Mouse (Mus musculus) bone marrow macrophage, adult 2 months (primary cell): Measurements from ENCODE around the gene Sf3b6. TPM values are rescaled to one million over a fixed set of nuclear protein-coding genes. Genes with fewer than 3 reads are reported as not detected.
A peak's percentile ranks its signal among the peaks of the same experiment; 100 is the strongest.

ENCODE experiments used
- H3K27ac ChIP-seq: 2 replicates; pipeline ENCODE4 v1.5.1; 2012; ENCODE audit warnings: low read depth, low read length; ENCODE audit not compliant: insufficient read depth
- H3K4me1 ChIP-seq: 2 replicates; pipeline ENCODE4 v1.6.1; 2012; ENCODE audit warnings: low read length; ENCODE audit not compliant: control insufficient read depth, insufficient read depth
- H3K4me3 ChIP-seq: 2 replicates; pipeline ENCODE4 v1.5.1; 2012; ENCODE audit warnings: mild to moderate bottlenecking, low read length, moderate library complexity; ENCODE audit not compliant: insufficient read depth
- CTCF ChIP-seq: IDR thresholded peaks from 2 replicates; pipeline ENCODE4 v1.5.1; 2012; ENCODE audit warnings: low read depth, mild to moderate bottlenecking, low read length, moderate library complexity
- POLR2A ChIP-seq: IDR thresholded peaks from 2 replicates; pipeline ENCODE4 v1.6.1; 2012; ENCODE audit warnings: mild to moderate bottlenecking, low read depth, low read length, borderline replicate concordance
- polyA plus RNA-seq: library from polyadenylated mRNA; stranded (reverse); fragments of >200 nt; gene quantifications from 2 replicates; pipeline ENCODE4 v1.2.4, GENCODE M21; 2012; ENCODE audit not compliant: missing spikeins, insufficient read depth, insufficient read length

Gene Sf3b6
- polyA plus RNA-seq, 1 experiment, result 178 TPM

GRCm38 (mm10) chr12:4840741-4841140, 23.4 kb downstream of the Sf3b6 start:
- peak overlapping the region; percentile 54 for H3K27ac ChIP-seq
- H3K4me1 ChIP-seq, result peaks cover 19% of the 10 kb centered on the region

GRCm38 (mm10) chr12:4841392-4841887, 24.1 kb downstream of the Sf3b6 start, which contains the start of gene Fkbp1b:
Gene Fkbp1b (minus strand): TSS chr12:4841591.
- Histone ChIP-seq H3K27ac (peak within 1 kb of the TSS; percentile 54), H3K4me1 (peaks cover 19% of the 10 kb centered on the region), H3K4me3 (peak within 1 kb of the TSS; percentile 83)
- no peak for TF ChIP-seq POLR2A

More at GRCm38 (mm10) chr12:4840741-4841140, 23.4 kb downstream of the Sf3b6 start:
- H3K4me3 ChIP-seq, result peak overlapping the region; percentile 83
- TF ChIP-seq POLR2A, result no peak
- TF ChIP-seq CTCF, result no peak

GRCm38 (mm10) chr12:4842456-4842855, 25.1 kb downstream of the Sf3b6 start:
- Histone ChIP-seq H3K4me3 (no peak overlapping the region), H3K4me1 (peaks cover 16% of the 10 kb centered on the region), H3K27ac (no peak overlapping the region)
- no peak for TF ChIP-seq CTCF
- TF ChIP-seq POLR2A, result no peak

GRCm38 (mm10) chr12:4842890-4843597, 25.7 kb downstream of the Sf3b6 start, which contains the start of gene Wdcp:
Gene Wdcp (plus strand): TSS chr12:4843303.
- Histone ChIP-seq H3K4me3 (peak within 1 kb of the TSS; percentile 99), H3K27ac (peak within 1 kb of the TSS; percentile 56), H3K4me1 (peaks cover 16% of the 10 kb centered on the region)
- no peak for TF ChIP-seq POLR2A
- TF ChIP-seq CTCF, result no peak

GRCm38 (mm10) chr12:4843741-4844140, 26.4 kb downstream of the Sf3b6 start:
- Histone ChIP-seq H3K4me3 (peak overlapping the region; percentile 99), H3K27ac (peak overlapping the region; percentile 56), H3K4me1 (peaks cover 14% of the 10 kb centered on the region)
- no peak for TF ChIP-seq CTCF
- no peak for TF ChIP-seq POLR2A

- TF ChIP-seq CTCF (peak; percentile 29; the same call in 1 of the 2 replicates), POLR2A (no peak)
- Histone ChIP-seq H3K4me3 (no peak overlapping the region), H3K4me1 (peaks cover 9% of the 10 kb centered on the region), H3K27ac (no peak overlapping the region)
Observed at GRCm38 (mm10) chr12:4856160-4856559, 38.8 kb downstream of the Sf3b6 start.

- TF ChIP-seq CTCF (no peak), POLR2A (no peak)
- Histone ChIP-seq H3K27ac (no peak overlapping the region), H3K4me3 (no peak overlapping the region), H3K4me1 (peaks cover 9% of the 10 kb centered on the region)
Observed at GRCm38 (mm10) chr12:4856834-4857233, 39.5 kb downstream of the Sf3b6 start.

GRCm38 (mm10) chr12:4859241-4859914, 42.0 kb downstream of the Sf3b6 start:
- no peak overlapping the region for H3K4me3 ChIP-seq
- no peak for TF ChIP-seq CTCF
- TF ChIP-seq POLR2A, result no peak
- H3K4me1 ChIP-seq, result peaks cover 9% of the 10 kb centered on the region
- H3K27ac ChIP-seq, result no peak overlapping the region

GRCm38 (mm10) chr12:4862672-4863071, 45.3 kb downstream of the Sf3b6 start:
- peaks cover 9% of the 10 kb centered on the region for H3K4me1 ChIP-seq
- no peak overlapping the region for H3K4me3 ChIP-seq
- no peak overlapping the region for H3K27ac ChIP-seq
- TF ChIP-seq CTCF (no peak), POLR2A (no peak)

- H3K27ac ChIP-seq, result no peak overlapping the region
- no peak for TF ChIP-seq CTCF
- TF ChIP-seq POLR2A, result no peak
- H3K4me3 ChIP-seq, result no peak overlapping the region
- H3K4me1 ChIP-seq, result peaks cover 9% of the 10 kb centered on the region
Observed at GRCm38 (mm10) chr12:4863654-4864337, 46.5 kb downstream of the Sf3b6 start.
